Comparison of ENCODE assay signal across 8 mouse cellular contexts in genomic region chr6:37871137-37871851, GRCm38 (mm10). TPM values are rescaled to one million over a fixed set of nuclear protein-coding genes. Genes with fewer than 3 reads are reported as not detected.
DNase-seq lines count a peak whose midpoint lies in the region; ATAC-seq and TF ChIP-seq lines count a peak whose summit lies in the region.

No protein-coding gene starts in this region.

- H3K27me3 ChIP-seq in G1E (ENCODE audit: insufficient read depth, low read length), result no peaks in the 10 kb centered on the region
- H3K27me3 ChIP-seq in hindbrain, embryonic 12.5 days, result no peaks in the 10 kb centered on the region

- H3K79me2 ChIP-seq in macrophage (ENCODE audit: inconsistent target), result peaks cover 38% of the 10 kb centered on the region

- TF ChIP-seq CTCF in G1E (IDR thresholded peaks at IDR 0.05; ENCODE audit: low read depth, low read length), result no peak

- ATAC-seq in G1E (ENCODE audit: extremely low read depth, insufficient number of reproducible peaks, low FRiP score, poor library complexity, severe bottlenecking), result no peak
- peak; percentile 57 for ATAC-seq in hindbrain, embryonic 12.5 days (ENCODE audit: low FRiP score)

- H3K27ac ChIP-seq in hindbrain, embryonic 12.5 days, result peak overlapping the region; percentile 100
- no peak overlapping the region for H3K27ac ChIP-seq in macrophage

- peaks cover 6% of the 10 kb centered on the region for H3K4me1 ChIP-seq in G1E (ENCODE audit: insufficient read depth, low read depth, low read length)
- no peaks in the 10 kb centered on the region for H3K4me1 ChIP-seq in hindbrain, embryonic 12.5 days

- DNase-seq in G1E (ENCODE audit: low spot score), result peak; percentile 46
- peak; percentile 34 for DNase-seq in c-Kit-negative CD71-positive TER-119-positive erythroid progenitor cells, embryonic 14.5 days (ENCODE audit: low read depth, low spot score)
- peak; percentile 27 to 56 for DNase-seq in frontal cortex, postnatal 10 days (ENCODE audit: low spot score in 2 of 2)
- peak; percentile 43 to 55 for DNase-seq in layer of hippocampus, postnatal 36 days
- peak; percentile 55 for DNase-seq in right cerebral cortex, adult 18-20 months
- DNase-seq in urinary bladder, postnatal 4 days (ENCODE audit: low spot score in 2 of 2), result peak; percentile 39 to 64

- peak overlapping the region; percentile 50 for H3K4me2 ChIP-seq in hindbrain, embryonic 12.5 days (replicated peaks)

- H3K9me3 ChIP-seq in G1E (replicated peaks), result peaks cover 27% of the 10 kb centered on the region
- H3K9me3 ChIP-seq in hindbrain, embryonic 12.5 days (replicated peaks), result peaks cover 40% of the 10 kb centered on the region

- H3K36me3 ChIP-seq in G1E (replicated peaks), result peaks cover 8% of the 10 kb centered on the region
- peaks cover 30% of the 10 kb centered on the region for H3K36me3 ChIP-seq in hindbrain, embryonic 12.5 days
- H3K36me3 ChIP-seq in macrophage (ENCODE audit: inconsistent target), result no peaks in the 10 kb centered on the region

- peak overlapping the region; percentile 95 for H3K9ac ChIP-seq in hindbrain, embryonic 12.5 days

- under 1% methylated on average over 63 of the region's 70 CpGs for WGBS in hindbrain, embryonic 12.5 days
- under 1% methylated on average over 62 of the region's 70 CpGs for WGBS in macrophage (ENCODE audit: missing documents)

- H3K4me3 ChIP-seq in G1E (ENCODE audit: low read depth, low read length), result peak overlapping the region; percentile 92
- peak overlapping the region; percentile 92 for H3K4me3 ChIP-seq in hindbrain, embryonic 12.5 days
- H3K4me3 ChIP-seq in macrophage (ENCODE audit: inconsistent target), result peak overlapping the region; percentile 65

RNA-seq across cellular contexts. Expression of gene Trim24, which starts 0.7 kb away (rescaled TPM):
- 63.1 and 65.7 TPM in 2 replicates for total RNA-seq in G1E (2014; fragmentation: Nextera tagmentation)
- 24.1 and 25.0 TPM in 2 replicates for total RNA-seq in G1E (2017)
- 7.0 and 9.1 TPM in 2 replicates for polyA plus RNA-seq in G1E (2012)
- polyA plus RNA-seq in hindbrain, embryonic 12.5 days (2016; fragmentation: Nextera tagmentation; extraction: Ambion mirVana), result 36.7 and 37.8 TPM in 2 replicates
- 10 to 100 TPM; 36.9 to 39.9 TPM for total RNA-seq in layer of hippocampus, postnatal 36 days (2021)
- total RNA-seq in macrophage (2018; cell fraction: chromatin; rRNA removed), result 10 to 100 TPM; 18.6 to 78.1 (median 57.9) TPM
- total RNA-seq in macrophage (2018; cell fraction: cytosol; rRNA removed), result 10 to 100 TPM in 12 of 26 experiments, 1 to 10 TPM in 14; 6.4 to 13.5 (median 9.2) TPM
- total RNA-seq in macrophage (2018; cell fraction: nucleus; rRNA removed), result 10 to 100 TPM; 16.5 to 76.2 (median 34.4) TPM
- polyA plus RNA-seq in macrophage (2018), result 8.4 to 13.2 TPM (median 10.4 TPM) in 3 replicates
